Mouse (Mus musculus): Measurements from ENCODE around the gene Zfr.

- TF ChIP-seq CTCF (IDR thresholded peaks at IDR 0.05): 0 out of 2 replicates have a peak, but pooled peaks have one; percentile 8
- TF ChIP-seq POLR2A (IDR thresholded peaks at IDR 0.05; ENCODE audit: insufficient read depth, low read depth, low read length): no peak
- TF ChIP-seq EP300 (IDR thresholded peaks at IDR 0.05; ENCODE audit: insufficient read depth, low read depth, low read length): no peak
Observed at GRCm38 (mm10) chr15:12100912-12101311, 16.7 kb upstream of the Zfr start.
